Mouse (Mus musculus) gastrocnemius, postnatal 36 days (tissue): Measurements from ENCODE around the gene Fkbp7. TPM values are rescaled to one million over a fixed set of nuclear protein-coding genes. Genes with fewer than 3 reads are reported as not detected.
A peak's percentile ranks its signal among the peaks of the same experiment; 100 is the strongest.

ENCODE experiments used
- DNase-seq, 2 experiments: peaks; one replicate each; pipeline ENCODE4 v3.0.0; 2022
- intact Hi-C: fragments of 180-260 bp; cut with DNase I; formaldehyde crosslinking; loops from one replicate; pipeline ENCODE4 v1.15.1; 2025
- long read RNA-seq, 2 experiments: library from polyadenylated mRNA; stranded (forward); transcript quantifications; one replicate each; pipeline ENCODE4 v2.0.0; 2021
- total RNA-seq, 2 experiments: library from RNA; stranded (reverse); gene quantifications; 2 replicates each; pipeline ENCODE4 v1.2.3; 2021

Gene Fkbp7
- total RNA-seq, result 10 to 100 TPM in 1 of 2 experiments, 1 to 10 TPM in 1; 7.2 to 11.2 TPM
- long read RNA-seq, experiment 1, transcript Fkbp7-201 (4 exons, 860 nt), result major isoform, 7 of 16 reads
- long read RNA-seq, experiment 1, partial matches to known transcripts, result 7 of 16 reads
- long read RNA-seq, experiment 1, other reads (novel, unspliced or antisense), result 2 of 16 reads
- long read RNA-seq, experiment 2, transcript Fkbp7-201 (4 exons, 860 nt), result major isoform, 6 of 10 reads
- long read RNA-seq, experiment 2, partial matches to known transcripts, result 2 of 10 reads
- long read RNA-seq, experiment 2, other reads (novel, unspliced or antisense), result 2 of 10 reads

DNA sequence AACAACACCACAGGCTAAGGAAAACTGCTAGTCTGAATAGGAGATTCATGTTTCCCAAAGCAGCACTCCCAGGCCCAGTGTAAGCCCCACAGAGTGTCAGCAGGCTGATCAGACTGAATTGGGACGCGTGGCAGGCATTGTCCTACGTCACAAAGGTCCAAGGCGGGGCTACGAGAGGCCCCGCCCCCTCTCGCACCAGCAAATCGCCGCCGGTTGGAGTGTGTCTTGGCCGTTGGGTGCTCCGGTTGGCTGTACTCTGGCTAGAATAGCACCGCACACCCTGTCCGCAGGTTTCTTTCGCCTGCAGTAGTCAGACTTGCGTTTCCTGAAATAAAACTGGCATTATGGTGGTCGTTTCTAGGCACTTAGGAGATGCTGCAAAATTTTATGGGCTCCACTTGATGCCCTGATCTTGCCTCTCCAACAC is at the start of gene Fkbp7:
Gene Fkbp7, minus strand, starts transcription at position 151 of the 427 bp plus-strand sequence.
- DNase-seq, result peak; percentile 83 to 87
- intact Hi-C loops, result no loop called here

DNA sequence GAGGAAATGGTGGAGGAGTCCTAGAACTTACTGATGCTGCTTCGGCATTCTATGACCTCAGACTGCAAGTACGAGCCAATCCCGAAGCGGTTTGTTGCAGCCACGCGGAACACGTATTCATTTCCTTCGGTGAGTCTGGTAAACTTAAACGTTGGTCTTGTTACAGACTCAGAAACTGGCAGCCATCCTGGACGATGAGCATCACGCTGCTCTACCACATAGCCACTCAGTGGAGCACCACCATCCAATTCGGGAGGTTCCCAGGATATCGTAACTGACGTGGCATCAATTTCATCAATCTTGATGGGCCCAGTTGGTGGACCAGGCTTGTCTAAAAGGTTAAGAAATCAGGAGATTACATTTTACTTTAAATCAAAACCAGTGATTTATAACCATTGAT is 46.7 kb upstream of the Fkbp7 start:
- no peak for DNase-seq
- intact Hi-C loops, result no loop called here

DNA sequence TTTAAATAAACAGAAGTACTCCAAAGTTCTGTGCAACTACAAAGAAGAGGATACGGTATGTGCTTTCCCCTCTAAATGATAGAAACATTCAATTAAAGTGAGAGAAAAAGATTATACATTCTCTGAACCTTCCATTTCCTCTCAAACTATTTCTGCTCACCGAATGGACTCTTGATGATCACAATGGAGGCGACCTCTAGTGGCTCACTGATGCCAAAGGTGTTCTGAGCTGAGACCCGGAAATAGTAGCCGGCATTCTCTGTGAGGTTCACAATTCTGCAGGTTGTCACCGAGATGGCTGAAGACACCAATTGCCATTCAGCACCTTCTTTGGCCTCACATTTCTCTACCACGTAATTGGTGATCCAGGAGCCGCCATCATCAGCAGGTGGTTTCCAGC is 42.1 kb upstream of the Fkbp7 start:
- intact Hi-C loops, result no loop called here
- DNase-seq, result no peak

DNA sequence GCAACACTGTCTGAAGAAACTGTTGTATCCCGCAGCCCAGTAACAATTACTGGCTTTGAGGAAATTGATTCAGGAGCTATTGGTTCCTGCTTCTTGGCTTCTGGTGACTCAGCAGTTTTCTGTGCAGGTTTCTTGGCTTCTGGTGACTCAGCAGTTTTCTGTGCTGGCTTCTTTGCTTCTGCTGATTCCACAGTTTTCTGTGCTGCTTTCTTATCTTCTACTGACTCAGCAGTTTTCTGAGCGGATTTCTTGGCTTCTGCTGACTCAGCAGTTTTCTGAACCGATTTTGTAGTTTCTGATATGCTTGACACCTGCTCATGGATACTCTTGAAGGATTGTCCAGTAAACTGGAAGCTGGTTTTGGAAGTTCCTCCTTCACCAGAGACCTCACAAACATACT is 35.6 kb upstream of the Fkbp7 start:
- intact Hi-C loops, result no loop called here
- no peak for DNase-seq

DNA sequence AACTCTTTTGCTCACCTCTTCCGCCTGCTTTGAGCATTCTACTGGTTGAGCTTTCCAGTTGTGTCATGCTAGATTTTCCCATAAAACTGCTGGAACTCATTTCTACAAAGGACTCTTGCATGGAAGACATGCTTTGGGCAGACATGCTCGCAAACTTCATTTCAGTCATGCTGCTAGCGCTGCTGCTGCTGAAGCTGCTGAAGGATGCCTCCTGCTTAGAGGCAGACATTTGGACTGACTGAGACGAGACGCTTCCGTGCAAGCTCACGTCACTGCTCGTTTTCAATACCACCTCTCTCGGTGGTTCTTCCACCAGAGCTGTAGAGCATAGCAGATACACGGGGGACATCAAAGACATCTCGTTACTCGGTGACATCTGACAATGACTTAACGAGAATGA is 32.7 kb upstream of the Fkbp7 start:
- DNase-seq, result no peak
- intact Hi-C loops, result no loop called here

DNA sequence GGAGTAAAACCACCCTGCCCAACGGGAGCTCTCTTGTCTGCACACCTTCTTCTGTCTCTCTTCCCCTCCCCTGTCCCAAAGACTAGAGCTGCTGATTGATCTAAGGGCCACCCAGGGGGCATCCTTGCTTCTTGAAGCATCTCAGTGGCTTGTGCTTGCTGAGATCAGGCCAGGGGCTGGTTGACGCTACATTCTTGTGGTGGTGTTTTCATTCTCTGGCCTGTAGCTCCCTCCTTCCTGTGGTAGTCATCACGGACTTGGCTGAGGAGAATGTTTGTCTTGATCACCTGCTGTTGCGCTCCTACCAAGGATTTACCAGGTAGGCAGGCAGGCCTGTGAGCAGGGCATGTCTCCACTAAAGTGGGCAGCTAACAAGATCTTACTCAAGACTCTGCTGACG is 29.8 kb upstream of the Fkbp7 start:
- intact Hi-C loops, result no loop called here
- DNase-seq, result no peak

DNA sequence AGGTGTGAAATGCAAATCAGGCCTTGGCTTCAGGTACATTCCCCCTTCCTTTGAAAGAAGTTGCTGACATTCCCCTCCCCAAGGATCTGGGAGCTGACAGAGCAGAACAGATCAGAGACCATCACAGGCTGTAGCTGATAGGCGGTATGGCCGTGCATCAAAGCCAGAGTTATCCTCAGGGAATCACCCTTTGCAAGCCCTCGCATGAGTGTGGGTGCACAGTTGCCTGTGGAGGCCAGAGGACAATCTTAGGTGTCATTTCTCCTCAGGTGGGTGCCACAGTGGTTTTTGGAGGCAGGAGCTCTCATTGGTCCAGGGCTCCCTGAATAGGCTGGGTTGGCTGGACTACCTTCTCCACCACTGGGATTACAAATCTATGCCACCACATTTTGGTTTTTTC is 29.3 kb upstream of the Fkbp7 start:
- intact Hi-C loops, result no loop called here
- DNase-seq, result no peak

DNA sequence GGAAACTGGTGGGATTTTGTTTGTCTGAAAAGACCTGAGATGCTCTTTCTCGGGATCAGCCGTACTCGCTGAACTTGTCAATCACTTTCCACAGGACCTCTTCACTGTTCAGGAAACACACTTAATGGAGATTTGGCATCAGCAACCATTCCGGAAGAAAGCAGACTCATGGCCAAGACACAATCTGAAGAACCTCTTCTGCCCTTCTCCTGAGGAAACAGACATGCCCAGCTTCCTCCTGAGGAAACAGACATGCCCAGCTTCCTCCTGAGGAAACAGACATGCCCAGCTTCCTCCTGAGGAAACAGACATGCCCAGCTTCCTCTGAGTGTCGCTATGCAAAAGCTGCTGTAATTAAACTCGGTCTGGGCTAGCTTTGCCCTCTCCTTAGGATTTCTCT is 22.4 kb upstream of the Fkbp7 start:
- DNase-seq, result no peak
- intact Hi-C loops, result no loop called here

DNA sequence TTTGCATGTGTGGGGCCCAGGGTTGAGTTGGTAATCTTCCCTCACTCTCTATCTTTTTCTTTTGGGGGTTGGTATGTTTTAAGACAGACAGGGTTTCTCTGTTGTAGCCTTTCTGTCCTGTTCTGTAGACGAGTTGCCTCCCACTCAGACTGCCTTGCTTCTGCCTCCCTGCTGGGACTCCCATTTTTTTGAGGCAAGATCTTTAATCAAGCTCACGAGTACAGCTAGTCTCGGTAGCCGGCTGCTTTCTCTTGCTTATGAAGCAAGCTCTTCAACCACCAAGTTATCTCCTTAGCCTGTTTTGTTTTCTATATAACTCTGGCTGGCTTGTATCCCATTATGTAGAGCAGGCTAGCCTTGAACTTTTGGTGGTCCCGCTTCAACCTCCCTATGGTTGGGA is 20.8 kb upstream of the Fkbp7 start:
- no peak for DNase-seq
- intact Hi-C loops, result no loop called here

DNA sequence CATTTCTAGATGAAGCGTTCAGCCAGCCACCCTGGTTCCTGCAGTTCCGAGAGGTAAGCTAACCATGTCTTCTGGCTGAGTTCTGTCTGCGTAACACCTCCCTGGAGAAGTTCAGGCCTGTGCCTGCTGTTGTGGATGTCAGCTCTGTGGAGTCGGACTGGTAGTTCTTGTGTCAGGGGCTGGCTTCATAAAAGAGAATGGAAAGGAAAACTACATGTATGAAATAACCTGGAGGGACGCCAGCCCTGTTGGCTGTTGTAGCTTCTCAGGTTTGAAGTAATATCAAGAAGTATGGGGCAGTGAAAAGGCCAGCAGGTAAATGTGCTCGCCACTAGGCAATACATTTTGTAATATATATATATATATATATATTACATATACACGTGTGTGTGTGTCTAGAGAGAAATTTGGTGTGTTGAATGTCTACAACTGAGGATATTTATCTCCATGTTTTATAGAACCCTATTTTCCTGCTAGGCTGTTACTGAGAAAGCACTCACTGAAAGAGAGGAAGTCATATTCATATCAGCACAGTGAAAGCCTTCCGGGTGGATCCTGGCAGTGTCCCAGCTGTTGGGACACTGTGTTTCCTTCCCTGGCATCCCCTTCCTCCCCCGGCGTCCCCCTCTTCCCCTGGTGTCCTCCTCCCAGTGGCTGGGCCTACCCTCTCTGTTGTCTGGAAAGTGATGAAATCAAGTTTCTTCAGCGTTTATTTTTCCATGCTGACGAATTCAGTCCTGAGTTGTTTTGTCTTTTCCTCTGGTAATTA is 17.7 kb upstream of the Fkbp7 start:
- intact Hi-C loops, result no loop called here
- DNase-seq, result peak in 1 of 2 experiments; percentile 42

DNA sequence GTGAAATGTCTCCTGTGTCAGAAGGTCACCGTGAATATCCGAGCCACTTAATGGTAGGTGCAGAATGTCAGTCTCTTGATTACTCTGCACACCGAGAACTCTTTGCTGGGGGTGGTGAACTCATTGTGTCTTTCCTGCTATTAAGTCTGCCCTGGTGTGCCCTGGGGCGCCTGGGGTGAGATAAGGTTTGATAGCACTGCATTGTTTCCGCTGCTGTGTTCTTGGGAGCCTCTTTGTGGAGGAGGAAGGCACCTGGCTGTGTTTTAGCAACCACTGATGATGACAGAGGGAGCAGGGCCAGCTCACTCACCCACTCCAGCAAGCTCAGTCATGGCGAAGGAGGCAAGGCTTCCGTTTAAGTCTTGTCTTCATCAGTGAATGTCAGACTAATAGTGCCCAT is 15.2 kb upstream of the Fkbp7 start:
- DNase-seq, result no peak
- intact Hi-C loops, result no loop called here

DNA sequence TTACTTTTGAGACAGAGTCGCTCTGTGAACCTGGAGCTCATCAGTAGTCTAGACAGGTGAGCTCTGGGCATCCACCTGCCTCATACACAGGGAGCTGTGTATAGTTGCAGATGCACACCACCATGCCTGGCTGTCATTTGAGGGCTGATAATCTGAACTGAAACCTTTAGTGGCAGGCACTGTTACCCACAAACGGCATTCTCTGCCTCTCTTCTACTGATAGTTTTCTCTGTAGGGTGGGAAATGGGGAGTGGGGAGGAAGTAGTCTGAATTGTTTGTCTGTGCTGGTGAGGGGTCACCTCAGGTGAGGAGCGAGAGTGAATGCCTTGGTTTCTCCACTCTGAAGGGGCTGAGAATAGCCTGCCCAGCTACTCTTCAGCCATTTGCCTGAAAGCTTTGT is 14.7 kb upstream of the Fkbp7 start:
- intact Hi-C loops, result no loop called here

DNA sequence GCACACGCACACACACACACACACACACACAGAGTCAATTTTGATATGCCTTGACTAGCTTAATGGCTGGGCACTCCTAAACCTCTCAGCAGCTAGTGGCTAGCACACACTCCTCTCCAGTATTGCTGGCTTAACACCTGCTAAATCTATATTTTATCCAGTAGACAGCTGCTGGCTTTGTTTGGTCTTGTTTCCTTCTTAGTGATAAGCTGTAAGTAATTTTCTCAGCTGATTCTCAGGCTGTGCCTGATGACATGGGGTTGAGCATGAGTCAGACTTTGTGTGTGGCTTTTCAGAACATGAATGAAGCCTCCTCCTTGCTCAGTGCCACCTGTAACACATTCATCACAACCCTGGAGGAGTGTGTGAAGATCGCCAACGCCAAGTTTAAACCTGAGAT is 14.1 kb upstream of the Fkbp7 start:
- no peak for DNase-seq

More for the DNA sequence above, 14.7 kb upstream of the Fkbp7 start:
- no peak for DNase-seq

DNA sequence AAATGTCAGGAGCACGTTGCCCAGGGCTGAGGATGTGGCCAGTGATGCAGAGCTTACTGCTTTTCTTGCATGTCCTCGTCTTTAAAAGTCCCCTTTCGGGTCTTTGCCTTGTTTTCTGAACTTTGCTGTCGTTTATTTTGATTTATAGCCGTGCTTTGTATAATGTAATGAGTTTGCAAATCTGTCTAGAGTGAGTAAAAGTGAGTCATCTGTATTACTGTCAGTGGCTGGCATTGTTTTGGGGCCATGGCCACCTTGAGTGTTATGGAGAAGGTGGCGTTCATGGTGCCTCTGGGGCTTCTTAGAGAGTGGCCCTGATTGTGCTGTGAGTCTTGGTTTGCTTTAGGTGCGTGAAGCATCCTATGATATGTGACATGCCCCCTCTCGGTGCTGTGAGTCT is 9.4 kb upstream of the Fkbp7 start:
- DNase-seq, result no peak
- intact Hi-C loops, result no loop called here

More for the DNA sequence above, 14.1 kb upstream of the Fkbp7 start:
- intact Hi-C loops, result no loop called here

DNA sequence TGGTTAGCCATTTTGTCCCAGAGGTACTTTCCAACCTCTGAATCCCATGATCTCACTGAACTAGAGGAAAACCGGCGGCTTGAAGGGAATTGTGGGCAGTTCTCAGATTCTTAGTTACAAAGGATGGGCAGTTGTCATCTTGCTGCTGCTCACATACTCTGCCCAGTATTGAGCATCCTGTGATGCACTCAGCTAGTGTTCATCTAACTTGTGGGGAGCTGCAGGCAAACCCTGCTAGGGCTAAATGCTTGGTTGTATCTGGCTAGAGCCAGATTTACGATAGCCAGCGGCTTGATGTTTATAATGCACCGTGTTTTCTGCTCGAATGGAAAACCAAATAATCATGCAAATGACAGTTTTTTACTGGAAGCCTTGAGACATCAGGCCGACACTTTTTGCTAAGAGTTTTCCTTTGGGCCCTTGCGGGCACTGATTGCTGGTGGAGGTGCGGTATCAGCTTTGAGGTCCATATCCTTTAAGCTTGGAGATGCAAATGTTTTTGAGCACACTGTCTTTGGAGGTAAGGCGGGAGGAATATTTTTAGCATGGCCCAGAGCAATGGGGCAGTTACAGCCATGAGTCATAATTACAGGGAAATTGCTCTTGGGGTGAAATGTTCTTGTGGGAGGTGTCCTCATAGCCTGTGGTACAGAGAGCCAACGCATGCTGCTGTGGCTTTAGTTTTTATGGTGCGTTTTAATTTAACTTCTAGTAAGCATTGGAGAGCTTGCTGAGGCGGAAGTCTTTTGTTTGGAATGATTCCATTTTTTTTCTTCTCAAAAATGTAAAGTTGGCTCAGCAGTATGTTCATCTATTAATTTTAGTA is 3.7 kb upstream of the Fkbp7 start:
- intact Hi-C loops, result no loop called here
- no peak for DNase-seq

DNA sequence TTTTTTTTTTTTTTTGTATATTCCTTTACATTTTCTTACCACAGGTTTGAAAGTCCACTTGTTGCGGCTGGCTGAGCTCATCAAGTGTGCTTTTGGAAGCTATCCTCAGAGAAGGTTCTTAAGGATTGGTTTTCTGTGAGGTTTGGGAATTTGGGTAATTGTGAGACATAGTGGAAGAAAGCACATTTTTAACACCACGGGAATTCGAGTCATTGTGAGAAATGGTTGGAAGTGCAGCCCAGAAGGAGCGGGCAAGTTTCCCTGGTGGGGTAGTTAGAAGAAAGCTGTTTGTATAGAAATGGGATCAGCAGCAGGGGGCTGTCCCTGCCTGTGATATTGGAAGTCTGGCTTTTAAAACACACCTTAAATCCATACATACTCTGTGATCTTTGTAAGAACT is 3.0 kb upstream of the Fkbp7 start:
- intact Hi-C loops, result no loop called here
- DNase-seq, result no peak

DNA sequence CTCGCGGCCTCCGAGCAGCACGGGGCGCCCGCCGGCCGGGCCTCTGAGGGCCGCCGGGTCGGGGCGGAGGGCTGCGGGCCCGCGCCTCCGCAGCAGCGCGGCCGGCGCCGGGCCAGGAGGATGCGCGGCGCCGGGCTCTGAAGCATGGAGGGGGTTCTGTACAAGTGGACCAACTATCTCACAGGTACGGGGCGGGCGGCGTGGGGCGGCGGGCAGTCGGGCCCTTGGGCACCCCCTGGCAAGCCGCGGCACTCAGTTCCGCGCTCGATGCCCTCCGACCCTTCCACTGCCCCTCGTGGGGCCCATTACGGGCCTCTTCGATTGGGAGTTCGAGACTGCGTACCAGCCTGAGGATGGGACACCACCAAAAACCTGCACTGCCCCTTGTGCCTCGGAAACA is 2.5 kb upstream of the Fkbp7 start:
- intact Hi-C loops, result no loop called here
- no peak for DNase-seq

DNA sequence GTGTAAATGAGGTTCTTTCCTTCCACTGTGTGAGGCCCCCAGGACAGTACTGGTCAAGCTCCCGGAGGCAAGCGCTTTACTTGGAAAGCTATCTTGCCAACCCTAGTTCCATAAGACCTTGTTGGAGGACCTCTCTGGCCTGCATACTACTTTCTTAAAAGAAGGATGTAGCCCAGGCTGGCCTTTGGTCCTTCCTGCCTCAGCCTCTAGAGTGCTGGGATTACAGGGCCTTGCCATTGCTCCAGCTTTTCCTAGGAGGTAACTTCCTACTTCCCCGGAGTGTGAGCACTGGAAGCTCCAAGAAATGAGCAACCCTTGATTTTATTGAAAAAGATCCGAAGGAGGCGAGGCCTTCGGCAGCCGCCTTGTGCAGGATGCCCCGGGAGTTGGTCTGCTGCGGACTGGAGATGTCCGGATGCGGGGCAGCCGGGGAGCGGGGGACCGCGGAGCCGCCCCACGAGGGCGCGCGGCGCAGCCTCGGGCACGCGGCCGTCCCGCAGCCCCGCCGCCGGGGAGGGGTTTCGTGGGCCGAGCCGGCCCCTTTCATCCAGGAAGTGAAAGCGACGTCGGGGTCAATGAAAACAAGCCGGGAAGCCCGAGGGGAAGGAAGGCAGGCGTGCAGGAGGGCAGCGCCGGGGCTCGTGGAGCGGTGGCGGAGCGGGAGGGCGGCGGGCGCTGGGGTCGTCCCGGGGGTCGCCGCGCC is 2.0 kb upstream of the Fkbp7 start, which contains the start of gene Plekha3:
Gene Plekha3, plus strand, starts transcription at position 557 of the 703 bp plus-strand sequence.
- peak; percentile 68 to 76 for DNase-seq
- intact Hi-C loops, result no loop called here

DNA sequence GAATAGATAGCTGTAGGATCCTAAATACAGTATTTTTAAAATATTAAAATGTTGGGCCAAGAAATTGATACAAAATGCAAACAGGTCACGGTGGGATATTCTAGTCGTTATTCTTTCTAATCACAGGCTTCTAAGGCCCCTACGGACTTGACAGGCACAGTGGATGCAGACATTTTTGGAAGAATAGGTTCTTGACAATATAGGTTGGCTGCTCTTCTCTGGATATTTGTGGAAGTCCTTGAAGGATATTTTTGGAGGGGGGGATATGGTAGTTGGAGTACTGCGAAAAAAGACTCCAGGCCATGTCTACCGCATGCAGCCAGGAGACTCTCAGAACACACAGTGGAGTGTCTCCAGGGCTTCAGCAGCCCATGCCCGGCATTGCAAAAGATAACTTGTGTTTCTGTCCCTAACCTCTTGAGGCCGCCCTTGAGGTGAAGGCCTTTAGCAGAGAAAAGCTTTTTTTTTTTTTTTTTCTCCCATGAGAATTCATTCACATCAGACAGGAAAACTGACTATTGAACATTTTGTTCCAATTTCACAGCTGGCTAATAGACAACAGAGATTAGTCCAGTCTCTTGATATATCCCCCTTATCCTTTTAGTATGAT is 661 bp upstream of the Fkbp7 start:
- intact Hi-C loops, result no loop called here
- DNase-seq, result no peak

DNA sequence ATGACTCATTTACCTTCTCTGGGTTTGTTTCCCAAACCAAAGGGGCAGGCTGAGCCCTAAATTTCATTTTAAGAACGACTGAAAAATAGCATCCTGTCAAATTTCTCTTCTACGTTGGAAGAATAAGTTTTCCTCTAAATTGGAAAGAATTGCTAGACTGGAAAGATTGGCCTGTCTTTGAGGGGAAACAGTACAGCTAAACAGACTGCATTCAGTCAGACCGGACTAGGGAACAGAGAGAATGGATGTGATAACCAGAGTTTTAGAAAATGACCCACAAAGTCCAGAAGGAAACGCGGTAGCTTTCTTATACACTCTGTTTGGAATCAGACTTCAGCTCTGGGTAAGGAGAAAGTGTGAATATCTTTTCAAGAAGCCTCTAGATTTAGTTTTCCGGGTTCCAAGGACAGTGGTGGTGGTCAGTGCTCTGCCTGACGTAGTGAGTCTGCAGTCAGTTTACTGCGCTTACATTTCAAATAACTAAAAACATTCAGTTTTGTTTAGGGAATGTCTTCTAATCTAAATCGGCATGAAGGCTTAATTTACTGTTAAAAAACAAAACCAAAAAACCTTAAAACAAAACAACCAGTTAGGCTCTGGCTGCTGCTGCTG is 676 bp downstream of the Fkbp7 start:
- DNase-seq, result no peak
- intact Hi-C loops, result no loop called here
